Mouse (Mus musculus) stomach, postnatal 0 days (tissue): ENCODE results near the gene Tmem176b. TPM values are rescaled to one million over a fixed set of nuclear protein-coding genes. Genes with fewer than 3 reads are reported as not detected.

ENCODE experiments used
- ATAC-seq: fragments of 200-750 bp; cut with Nextera tagmentation; 2 replicates; pipeline ENCODE4 v1.8.0; 2017; ENCODE audit not compliant: low FRiP score, low TSS enrichment
- DNase-seq: peaks from one replicate; pipeline ENCODE4 v3.0.0-alpha.2; 2016; ENCODE audit warnings: low spot score
- H3K27ac ChIP-seq: fragments of 300-500 bp; sonication (generic); replicated peaks from 2 replicates; pipeline ENCODE4 v1.5.1; 2014; ENCODE audit warnings: mild to moderate bottlenecking, control low read depth
- H3K27me3 ChIP-seq: fragments of 300-500 bp; sonication (generic); 2 replicates; pipeline ENCODE4 v1.6.1; 2014; ENCODE audit warnings: low read length; ENCODE audit not compliant: control insufficient read depth, insufficient read depth
- H3K36me3 ChIP-seq: fragments of 300-500 bp; sonication (generic); 2 replicates; pipeline ENCODE4 v1.6.1; 2014; ENCODE audit warnings: low read length, mixed read lengths; ENCODE audit not compliant: control insufficient read depth, insufficient read depth
- H3K4me1 ChIP-seq: fragments of 300-500 bp; sonication (generic); replicated peaks from 2 replicates; pipeline ENCODE4 v1.6.1; 2014; ENCODE audit warnings: antibody characterized with exemption; ENCODE audit not compliant: control insufficient read depth, insufficient read depth
- H3K4me2 ChIP-seq: fragments of 300-500 bp; sonication (generic); replicated peaks from 2 replicates; pipeline ENCODE4 v1.6.1; 2014; ENCODE audit warnings: low read depth, mild to moderate bottlenecking, control low read depth, moderate library complexity
- H3K4me3 ChIP-seq: fragments of 300-500 bp; sonication (generic); 2 replicates; pipeline ENCODE4 v1.5.1; 2014; ENCODE audit warnings: low read depth, low read length, control low read depth
- H3K9ac ChIP-seq: fragments of 300-500 bp; sonication (generic); 2 replicates; pipeline ENCODE4 v1.6.1; 2014; ENCODE audit warnings: mild to moderate bottlenecking, low read length, control low read depth, mixed read lengths
- H3K9me3 ChIP-seq: fragments of 300-500 bp; sonication (generic); 2 replicates; pipeline ENCODE4 v1.6.1; 2016; ENCODE audit warnings: low read length; ENCODE audit not compliant: control insufficient read depth
- CTCF ChIP-seq: IDR thresholded peaks from 2 replicates; pipeline ENCODE4 v1.5.1; 2016; ENCODE audit warnings: antibody characterized with exemption, low read depth, mild to moderate bottlenecking, moderate library complexity
- EP300 ChIP-seq: optimal IDR thresholded peaks from 2 replicates; pipeline ENCODE3; 2016; ENCODE audit warnings: antibody characterized with exemption
- WGBS: fragments of 180-500 bp; shearing (Covaris S2); extraction: QIAGEN DNeasy Blood & Tissue Kit; methylation state at CpG from one replicate; pipeline ENCODE4 v1.1.7; 2014; 5-methylcytosine and 5-hydroxymethylcytosine counted together
- polyA plus RNA-seq: library from polyadenylated mRNA; unstranded; fragments of >200 nt; fragmentation: Nextera tagmentation; extraction: Ambion mirVana; gene quantifications from 2 replicates; pipeline ENCODE4 v1.2.1, GENCODE M21; 2015

Tmem176b gene
- polyA plus RNA-seq, 1 experiment from 2014 or later: 254 TPM

DNA sequence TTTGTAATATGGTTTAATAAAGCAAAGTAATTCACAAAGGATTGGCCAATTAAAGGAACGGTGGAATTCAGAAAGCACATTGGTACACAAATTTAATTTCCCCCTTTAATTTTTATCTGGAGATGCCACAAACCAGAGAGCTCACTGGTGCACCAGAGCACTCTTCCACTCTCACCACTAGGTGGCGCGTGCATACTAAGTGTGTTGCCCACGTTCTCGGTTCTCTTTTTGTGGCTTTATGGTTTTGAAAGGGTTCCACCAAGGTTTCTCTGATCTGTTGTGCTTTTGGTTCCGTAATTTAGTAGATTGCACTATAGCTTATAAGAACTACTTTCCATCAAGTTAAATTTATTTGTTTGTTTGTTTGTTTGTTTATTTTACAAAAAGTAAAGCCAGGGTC, 23.5 kb downstream of the Tmem176b start:
- peak; percentile 73 for DNase-seq
- WGBS: 4% methylated on average over 6 of the region's 6 CpGs
- Histone ChIP-seq H3K4me3 (no peak overlapping the region), H3K4me1 (no peaks in the 10 kb centered on the region), H3K4me2 (no peak overlapping the region), H3K9ac (no peak overlapping the region), H3K27ac (no peak overlapping the region), H3K9me3 (no peaks in the 10 kb centered on the region), H3K36me3 (no peaks in the 10 kb centered on the region), H3K27me3 (no peaks in the 10 kb centered on the region)
- peak; percentile 65; the same call in 1 of the 2 replicates for ATAC-seq
- TF ChIP-seq CTCF (peak; percentile 95), EP300 (no peak)

- H3K4me3 ChIP-seq: no peak overlapping the region
- ATAC-seq (no peak), DNase-seq (peak; percentile 7)
- no peaks in the 10 kb centered on the region for H3K4me1 ChIP-seq
- no peak overlapping the region for H3K27ac ChIP-seq
- H3K4me2 ChIP-seq: no peak overlapping the region
- H3K27me3 ChIP-seq: no peaks in the 10 kb centered on the region
- no peaks in the 10 kb centered on the region for H3K9me3 ChIP-seq
- H3K36me3 ChIP-seq: no peaks in the 10 kb centered on the region
- H3K9ac ChIP-seq: no peak overlapping the region
- no peak for TF ChIP-seq EP300
- peak; percentile 53 for TF ChIP-seq CTCF
These were observed 26.3 kb downstream of the Tmem176b start for GRCm38 (mm10) chr6:48815013-48815412.

- 47% methylated on average over 3 of the region's 3 CpGs for WGBS
- no peak overlapping the region for H3K9ac ChIP-seq
- H3K27me3 ChIP-seq: no peaks in the 10 kb centered on the region
- no peaks in the 10 kb centered on the region for H3K36me3 ChIP-seq
- ATAC-seq (no peak), DNase-seq (no peak)
- H3K9me3 ChIP-seq: no peaks in the 10 kb centered on the region
- no peak overlapping the region for H3K4me2 ChIP-seq
- peak overlapping the region; percentile 73; the same call in 1 of the 2 replicates for H3K27ac ChIP-seq
- no peaks in the 10 kb centered on the region for H3K4me1 ChIP-seq
- no peak overlapping the region for H3K4me3 ChIP-seq
- TF ChIP-seq EP300 (no peak), CTCF (no peak)
These were observed 31.6 kb downstream of the Tmem176b start for GRCm38 (mm10) chr6:48809494-48810219.

GRCm38 (mm10) chr6:48806746-48807145, 34.5 kb downstream of the Tmem176b start:
- Histone ChIP-seq H3K4me1 (no peaks in the 10 kb centered on the region), H3K9ac (no peak overlapping the region), H3K27me3 (no peaks in the 10 kb centered on the region), H3K9me3 (no peaks in the 10 kb centered on the region), H3K36me3 (no peaks in the 10 kb centered on the region), H3K4me2 (no peak overlapping the region), H3K27ac (no peak overlapping the region), H3K4me3 (no peak overlapping the region)
- DNase-seq (no peak), ATAC-seq (no peak)
- TF ChIP-seq CTCF (no peak), EP300 (no peak)
- WGBS: 85% methylated on average over 3 of the region's 3 CpGs

GRCm38 (mm10) chr6:48804346-48804745, 37.0 kb downstream of the Tmem176b start:
- H3K9me3 ChIP-seq: no peaks in the 10 kb centered on the region
- no peaks in the 10 kb centered on the region for H3K36me3 ChIP-seq
- H3K9ac ChIP-seq: no peak overlapping the region
- no peaks in the 10 kb centered on the region for H3K27me3 ChIP-seq
- no peak overlapping the region for H3K27ac ChIP-seq
- TF ChIP-seq EP300 (no peak), CTCF (no peak)
- no peaks in the 10 kb centered on the region for H3K4me1 ChIP-seq
- no peak overlapping the region for H3K4me2 ChIP-seq
- H3K4me3 ChIP-seq: no peak overlapping the region
- ATAC-seq: no peak
- no peak for DNase-seq
- WGBS: 90% methylated on average over 4 of the region's 5 CpGs

DNA sequence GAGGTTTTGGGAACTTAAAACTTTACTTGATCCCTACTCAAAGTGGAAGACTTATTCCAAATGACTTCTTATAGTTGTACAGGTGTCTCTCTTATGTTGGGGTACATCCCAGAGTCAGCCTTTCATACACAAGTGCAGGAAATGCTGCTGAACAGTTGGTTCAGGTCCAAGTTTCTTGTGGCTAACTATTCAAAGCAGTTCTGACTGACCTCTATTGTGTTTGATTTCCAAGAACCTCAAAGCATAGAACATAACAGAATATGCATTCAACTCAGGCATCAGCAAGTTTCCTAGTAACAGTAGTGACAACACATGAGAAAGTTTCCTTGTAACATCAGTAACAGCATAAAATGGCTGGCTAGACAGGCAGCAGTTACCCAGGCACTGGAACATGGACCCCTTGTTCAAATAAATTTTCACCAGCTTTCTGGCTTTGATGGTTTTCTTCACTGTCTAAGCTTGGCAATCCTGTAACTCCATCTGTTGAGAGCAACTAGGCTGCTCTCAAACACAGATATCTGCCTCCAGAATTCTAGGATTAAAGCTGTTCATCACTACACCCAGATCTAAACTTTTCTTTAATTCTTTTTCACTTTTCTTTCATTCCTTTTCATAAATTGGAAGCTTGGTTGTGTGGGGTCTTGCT, 37.8 kb downstream of the Tmem176b start:
- no peak for TF ChIP-seq EP300
- no peak for TF ChIP-seq CTCF
- no peak for ATAC-seq
- Histone ChIP-seq H3K4me1 (no peaks in the 10 kb centered on the region), H3K36me3 (no peaks in the 10 kb centered on the region), H3K9ac (no peak overlapping the region), H3K27me3 (no peaks in the 10 kb centered on the region), H3K27ac (no peak overlapping the region), H3K4me3 (no peak overlapping the region), H3K4me2 (no peak overlapping the region), H3K9me3 (no peaks in the 10 kb centered on the region)
- DNase-seq: no peak
